Mouse (Mus musculus): ENCODE measurements around the gene Plagl2. TPM values are rescaled to one million over a fixed set of nuclear protein-coding genes. Genes with fewer than 3 reads are reported as not detected.
A peak's percentile ranks its signal among the peaks of the same experiment; 100 is the strongest.
"Not testable (repeated sequence)": the region's sequence is repeated elsewhere in the genome, so short reads cannot be mapped to it uniquely, and the experiment has no call there.

Gene Plagl2
- total RNA-seq (2018; cell fraction: chromatin; rRNA removed) = 100 to 1,000 TPM in 9 of 26 experiments, 10 to 100 TPM in 17; 29.9 to 167 (median 78.6) TPM
- total RNA-seq (2018; cell fraction: cytosol; rRNA removed) = 100 to 1,000 TPM in 5 of 26 experiments, 10 to 100 TPM in 21; 40.4 to 182 (median 83.3) TPM
- total RNA-seq (2018; cell fraction: nucleus; rRNA removed) = 100 to 1,000 TPM in 17 of 26 experiments, 10 to 100 TPM in 9; 53.5 to 249 (median 123) TPM
- 26.7 to 29.5 TPM (median 28.6 TPM) in 3 replicates for polyA plus RNA-seq (2018)

DNA sequence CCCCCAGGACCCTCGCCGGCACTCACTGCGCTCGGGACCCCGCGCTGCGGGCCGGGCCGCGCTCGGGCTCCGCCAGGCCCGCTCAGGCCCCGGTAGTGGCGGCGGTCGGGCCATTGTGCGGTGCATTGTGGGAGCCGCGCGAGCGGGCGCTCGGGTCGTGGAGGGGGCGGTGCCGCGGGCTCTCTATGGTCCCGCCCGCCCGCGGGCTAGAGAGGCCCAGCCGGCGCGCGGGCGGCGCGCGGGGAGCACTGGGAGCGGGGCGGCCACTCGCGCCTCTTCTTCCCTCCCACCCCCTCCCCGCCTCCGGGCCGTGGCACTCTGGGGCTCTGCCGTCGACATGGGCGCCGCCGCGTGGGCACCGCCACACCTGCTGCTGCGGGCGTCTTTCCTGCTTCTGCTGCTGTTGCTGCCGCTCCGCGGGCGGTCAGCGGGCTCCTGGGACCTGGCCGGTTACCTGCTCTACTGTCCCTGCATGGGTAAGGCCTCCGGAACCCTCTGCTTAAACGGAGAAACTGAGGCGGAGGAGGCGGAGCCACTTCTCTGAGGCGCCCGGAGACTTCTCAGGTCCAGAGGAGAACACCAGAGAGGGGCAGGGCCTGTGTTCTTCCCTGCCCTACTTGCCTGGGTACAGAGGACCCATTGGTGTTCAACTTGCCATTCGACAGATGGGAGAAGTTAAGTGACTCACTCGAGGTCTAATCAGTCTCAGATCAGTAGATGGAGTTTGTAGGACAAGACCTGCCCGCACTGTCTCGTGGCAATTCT is at the start of gene Plagl2, which contains the start of gene Pofut1:
TSS of gene Plagl2 (minus strand) at position 177 of the 765 bp plus-strand sequence.
TSS of gene Pofut1 (plus strand) at position 284 of the 765 bp plus-strand sequence.
- Histone ChIP-seq H3K36me3 (ENCODE audit: inconsistent target) (0 out of 2 replicates have a peak, but pooled peaks cover under 1% of the 10 kb centered on the region), H3K79me2 (ENCODE audit: inconsistent target) (peaks cover 60% of the 10 kb centered on the region), H3K4me3 (ENCODE audit: inconsistent target) (peak within 1 kb of the TSS; percentile 93), H3K27ac (peak within 1 kb of the TSS; percentile 92)
- WGBS (ENCODE audit: missing documents) = under 1% methylated on average over 54 of the region's 72 CpGs

DNA sequence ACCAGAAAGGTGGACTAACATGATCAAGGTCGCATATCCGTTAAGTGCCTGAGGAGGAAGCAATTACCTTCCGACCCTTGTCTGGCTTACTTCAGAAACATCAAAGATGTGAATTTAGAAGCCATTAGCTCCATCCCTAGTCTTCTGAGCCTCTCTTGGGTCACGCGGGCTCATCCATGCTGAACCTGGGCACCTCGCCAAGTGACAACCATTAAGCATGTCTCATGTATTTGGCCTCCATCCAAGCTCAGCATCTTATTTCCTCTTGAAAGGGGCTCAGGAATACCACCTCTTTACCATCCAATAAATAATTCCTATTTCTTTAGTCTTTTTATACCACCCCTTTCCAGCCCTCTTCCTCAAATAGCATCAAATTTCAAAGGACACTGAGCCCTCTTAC is 46.6 kb upstream of the Plagl2 start:
- Histone ChIP-seq H3K4me3 (ENCODE audit: inconsistent target) (no peak overlapping the region), H3K79me2 (ENCODE audit: inconsistent target) (peaks cover 14% of the 10 kb centered on the region), H3K36me3 (ENCODE audit: inconsistent target) (no peaks in the 10 kb centered on the region), H3K27ac (no peak overlapping the region)
- WGBS (ENCODE audit: missing documents) = 81% methylated on average over 6 of the region's 6 CpGs

DNA sequence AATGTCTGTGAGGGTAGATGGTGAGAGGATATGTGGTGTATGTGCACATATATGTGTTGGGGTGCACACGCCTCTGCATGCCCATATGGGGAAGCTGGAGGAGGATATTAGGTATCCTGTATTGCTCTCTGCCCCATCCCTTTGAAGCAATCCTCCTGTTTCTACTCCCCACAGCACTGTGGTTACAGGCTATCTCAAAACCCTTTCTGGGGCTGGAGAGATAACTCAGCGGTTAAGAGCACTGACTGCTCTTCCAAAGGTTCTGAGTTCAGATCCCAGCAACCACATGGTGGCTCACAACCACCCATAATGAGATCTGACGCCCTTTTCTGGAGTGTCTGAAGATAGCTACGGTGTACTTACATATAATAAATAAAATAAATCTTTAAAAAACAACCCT is 45.3 kb upstream of the Plagl2 start:
- no peak overlapping the region for H3K4me3 ChIP-seq (ENCODE audit: inconsistent target)
- 95% methylated on average over 4 of the region's 4 CpGs for WGBS (ENCODE audit: missing documents)
- no peak overlapping the region for H3K27ac ChIP-seq

DNA sequence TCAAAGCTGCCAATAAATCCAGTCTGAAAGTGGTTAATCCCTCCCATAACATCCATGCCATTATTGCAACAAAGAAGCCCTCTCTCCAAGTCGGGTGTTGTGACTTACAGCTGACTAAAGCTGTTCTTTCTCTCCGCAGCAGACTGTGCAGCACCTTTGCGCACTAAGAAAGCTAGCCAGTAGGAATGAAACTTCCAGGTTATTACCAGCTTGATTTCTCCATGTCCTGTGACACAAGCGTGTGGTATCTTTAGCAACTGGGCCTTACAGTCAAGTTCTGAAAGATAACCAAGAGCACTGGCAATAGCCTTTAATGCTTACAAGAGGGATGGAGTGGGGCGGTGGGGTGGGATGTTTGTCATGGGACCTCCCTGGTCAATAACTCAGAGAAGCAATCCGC is 42.7 kb upstream of the Plagl2 start:
- Histone ChIP-seq H3K4me3 (ENCODE audit: inconsistent target) (no peak overlapping the region), H3K36me3 (ENCODE audit: inconsistent target) (no peaks in the 10 kb centered on the region), H3K27ac (no peak overlapping the region), H3K79me2 (ENCODE audit: inconsistent target) (no peaks in the 10 kb centered on the region)
- 95% methylated on average over 6 of the region's 6 CpGs for WGBS (ENCODE audit: missing documents)

More for the DNA sequence above, 45.3 kb upstream of the Plagl2 start:
- Histone ChIP-seq H3K79me2 (ENCODE audit: inconsistent target) (peaks cover 1% of the 10 kb centered on the region), H3K36me3 (ENCODE audit: inconsistent target) (no peaks in the 10 kb centered on the region)

DNA sequence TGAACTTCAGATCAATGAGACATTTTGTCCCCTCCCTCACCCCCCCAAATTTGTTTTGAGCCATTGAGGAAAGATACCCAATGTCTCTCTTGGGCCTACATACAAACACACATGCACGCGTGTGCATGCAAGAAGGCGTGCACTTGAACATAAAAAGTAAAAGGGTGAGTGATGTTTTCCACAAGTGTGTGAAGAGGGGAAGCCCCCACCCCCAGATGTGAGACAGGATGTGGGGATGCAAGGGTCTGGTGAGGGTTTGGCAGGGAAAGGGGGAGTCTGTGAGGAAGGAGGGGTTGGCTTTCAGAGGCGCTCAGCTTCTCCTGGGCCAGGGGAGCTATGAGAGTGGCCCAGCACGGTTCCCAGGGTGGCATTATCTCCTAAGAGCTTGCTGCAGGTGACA is 37.1 kb upstream of the Plagl2 start:
- Histone ChIP-seq H3K4me3 (ENCODE audit: inconsistent target) (no peak overlapping the region), H3K36me3 (ENCODE audit: inconsistent target) (no peaks in the 10 kb centered on the region), H3K27ac (no peak overlapping the region), H3K79me2 (ENCODE audit: inconsistent target) (no peaks in the 10 kb centered on the region)
- WGBS (ENCODE audit: missing documents) = 84% methylated on average over 3 of the region's 5 CpGs

DNA sequence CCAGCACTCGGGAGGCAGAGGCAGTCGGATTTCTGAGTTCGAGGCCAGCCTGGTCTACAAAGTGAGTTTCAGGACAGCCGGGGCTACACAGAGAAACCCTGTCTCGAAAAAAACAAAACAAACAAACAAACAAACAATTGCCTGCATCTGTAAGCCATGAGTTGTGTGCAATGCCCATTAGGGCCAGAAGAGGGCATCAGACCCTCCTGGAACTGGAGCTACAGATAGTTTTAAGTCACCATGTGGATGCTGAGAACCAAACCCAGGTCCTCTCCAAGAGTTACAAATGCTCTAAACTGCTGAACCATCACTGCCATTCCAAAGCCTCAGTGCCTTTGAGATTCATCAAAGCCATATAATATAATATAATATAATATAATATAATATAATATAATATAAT is 35.6 kb upstream of the Plagl2 start:
- H3K36me3 ChIP-seq (ENCODE audit: inconsistent target); H3K27ac ChIP-seq; H3K4me3 ChIP-seq (ENCODE audit: inconsistent target); H3K79me2 ChIP-seq (ENCODE audit: inconsistent target): not testable (repeated sequence)
- WGBS (ENCODE audit: missing documents) = 83% methylated on average over 1 of the region's 5 CpGs

DNA sequence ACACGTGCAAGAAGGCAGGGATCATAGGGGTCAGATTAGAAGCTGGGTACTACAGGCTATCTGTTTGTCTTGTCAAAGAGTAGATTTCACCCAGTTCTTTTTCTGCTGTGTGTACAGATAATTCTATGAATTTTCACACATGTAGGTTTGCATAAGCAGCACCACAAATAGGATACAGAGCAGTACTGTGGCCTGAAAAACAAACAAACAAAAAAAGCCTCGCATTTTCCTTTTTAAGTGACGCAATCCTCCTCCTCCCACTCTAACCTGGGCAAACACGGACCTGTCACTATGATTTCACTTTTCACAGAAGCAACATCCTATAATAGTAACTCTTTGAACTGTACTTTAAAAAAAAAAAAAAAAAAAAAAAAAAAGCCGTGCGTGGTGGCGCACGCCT is 35.2 kb upstream of the Plagl2 start:
- WGBS (ENCODE audit: missing documents) = 94% methylated on average over 3 of the region's 8 CpGs
- H3K79me2 ChIP-seq (ENCODE audit: inconsistent target) = no peaks in the 10 kb centered on the region
- H3K36me3 ChIP-seq (ENCODE audit: inconsistent target) = no peaks in the 10 kb centered on the region
- H3K4me3 ChIP-seq (ENCODE audit: inconsistent target) = no peak overlapping the region
- no peak overlapping the region for H3K27ac ChIP-seq

DNA sequence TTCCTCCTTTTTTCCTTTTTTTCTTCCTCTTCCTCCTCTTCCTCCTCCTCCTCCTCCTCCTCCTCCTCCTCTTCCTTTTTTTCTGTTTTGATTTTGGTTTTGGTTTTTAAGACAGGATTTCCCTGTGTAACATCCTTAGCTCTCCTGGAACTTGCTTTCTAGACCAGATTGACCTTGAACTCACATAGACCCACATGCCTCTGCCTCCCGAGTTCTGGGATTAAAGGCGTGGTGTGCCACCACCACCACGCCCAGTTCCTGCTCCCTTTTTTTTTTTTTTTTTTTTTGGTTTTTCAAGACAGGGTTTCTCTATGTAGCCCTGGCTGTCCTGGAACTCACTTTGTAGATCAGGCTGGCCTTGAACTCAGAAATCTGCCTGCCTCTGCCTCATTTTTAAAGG is 34.4 kb upstream of the Plagl2 start:
- not testable (repeated sequence) for H3K4me3 ChIP-seq (ENCODE audit: inconsistent target); H3K27ac ChIP-seq; H3K79me2 ChIP-seq (ENCODE audit: inconsistent target); H3K36me3 ChIP-seq (ENCODE audit: inconsistent target)
- 31% methylated on average over 3 of the region's 3 CpGs for WGBS (ENCODE audit: missing documents)

DNA sequence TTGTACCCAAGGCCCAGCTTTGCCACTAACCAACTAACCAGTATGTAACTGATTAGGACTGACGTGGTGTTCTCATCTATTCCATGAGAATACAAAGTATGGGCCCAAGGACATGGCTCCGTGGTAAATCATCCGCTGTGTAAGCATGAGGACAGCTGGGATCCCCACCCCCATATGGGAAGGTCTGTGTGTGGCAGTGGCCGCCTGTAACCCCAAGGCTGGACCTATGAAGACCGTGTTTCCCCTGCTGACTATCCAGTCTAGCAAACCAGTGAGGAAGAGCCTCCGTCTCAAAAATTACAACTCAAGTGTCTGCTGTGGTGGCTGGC is 33.7 kb upstream of the Plagl2 start:
- no peak overlapping the region for H3K4me3 ChIP-seq (ENCODE audit: inconsistent target)
- no peak overlapping the region for H3K27ac ChIP-seq
- H3K79me2 ChIP-seq (ENCODE audit: inconsistent target) = no peaks in the 10 kb centered on the region
- no peaks in the 10 kb centered on the region for H3K36me3 ChIP-seq (ENCODE audit: inconsistent target)
- 86% methylated on average over 6 of the region's 6 CpGs for WGBS (ENCODE audit: missing documents)

DNA sequence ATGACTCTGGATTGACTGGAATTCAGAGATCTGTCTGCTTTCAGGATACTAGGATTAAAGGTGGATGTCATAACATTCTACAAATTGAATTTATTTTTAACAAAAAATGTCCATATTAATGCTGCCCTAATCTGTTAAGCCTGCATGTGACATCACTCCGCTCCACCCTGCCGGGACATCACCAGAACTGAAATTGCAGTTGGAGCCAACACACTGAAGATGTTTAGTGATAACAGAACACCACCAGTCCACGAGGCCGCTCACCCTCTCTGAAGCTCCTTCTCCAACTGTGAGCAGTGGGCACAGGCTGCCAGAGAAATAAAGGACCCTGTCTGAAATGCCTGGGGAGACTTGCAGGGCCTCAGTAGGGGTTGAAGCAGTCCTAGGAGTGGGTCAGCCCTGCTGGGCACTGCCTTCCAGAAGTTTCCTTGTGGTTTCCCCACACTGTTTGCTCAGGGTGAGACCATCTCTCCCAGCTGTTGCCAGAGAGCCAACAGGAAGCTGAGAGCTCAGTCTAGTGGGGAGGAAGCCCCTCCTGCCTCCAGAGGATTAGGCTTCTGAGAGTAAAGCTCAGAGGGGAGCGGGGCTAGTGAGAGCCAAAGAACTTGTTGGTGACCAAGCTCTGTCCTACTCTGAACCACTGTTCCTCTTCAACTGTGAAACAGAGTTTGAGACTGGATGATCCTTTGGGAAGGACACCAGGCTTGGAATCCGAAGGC is 33.1 kb upstream of the Plagl2 start:
- H3K27ac ChIP-seq; H3K36me3 ChIP-seq (ENCODE audit: inconsistent target); H3K4me3 ChIP-seq (ENCODE audit: inconsistent target); H3K79me2 ChIP-seq (ENCODE audit: inconsistent target): not testable (repeated sequence)
- WGBS (ENCODE audit: missing documents) = 92% methylated on average over 3 of the region's 6 CpGs

DNA sequence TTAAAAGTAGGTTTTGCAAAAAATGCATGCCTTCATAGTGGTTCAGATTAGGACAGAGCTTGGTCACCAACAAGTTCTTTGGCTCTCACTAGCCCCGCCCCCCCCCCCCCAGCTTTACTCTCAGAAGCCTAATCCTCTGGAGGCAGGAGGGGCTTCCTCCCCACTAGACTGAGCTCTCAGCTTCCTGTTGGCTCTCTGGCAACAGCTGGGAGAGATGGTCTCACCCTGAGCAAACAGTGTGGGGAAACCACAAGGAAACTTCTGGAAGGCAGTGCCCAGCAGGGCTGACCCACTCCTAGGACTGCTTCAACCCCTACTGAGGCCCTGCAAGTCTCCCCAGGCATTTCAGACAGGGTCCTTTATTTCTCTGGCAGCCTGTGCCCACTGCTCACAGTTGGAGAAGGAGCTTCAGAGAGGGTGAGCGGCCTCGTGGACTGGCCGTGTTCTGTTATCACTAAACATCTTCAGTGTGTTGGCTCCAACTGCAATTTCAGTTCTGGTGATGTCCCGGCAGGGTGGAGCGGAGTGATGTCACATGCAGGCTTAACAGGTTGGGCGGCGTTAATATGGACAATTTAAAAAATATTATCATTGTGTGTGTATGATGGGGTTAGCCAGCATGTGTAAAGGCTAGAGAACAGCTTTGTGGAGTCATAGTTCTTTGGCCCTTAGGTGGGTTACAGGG is 29.1 kb upstream of the Plagl2 start:
- H3K36me3 ChIP-seq (ENCODE audit: inconsistent target); H3K27ac ChIP-seq; H3K4me3 ChIP-seq (ENCODE audit: inconsistent target); H3K79me2 ChIP-seq (ENCODE audit: inconsistent target): not testable (repeated sequence)
- 61% methylated on average over 7 of the region's 8 CpGs for WGBS (ENCODE audit: missing documents)

DNA sequence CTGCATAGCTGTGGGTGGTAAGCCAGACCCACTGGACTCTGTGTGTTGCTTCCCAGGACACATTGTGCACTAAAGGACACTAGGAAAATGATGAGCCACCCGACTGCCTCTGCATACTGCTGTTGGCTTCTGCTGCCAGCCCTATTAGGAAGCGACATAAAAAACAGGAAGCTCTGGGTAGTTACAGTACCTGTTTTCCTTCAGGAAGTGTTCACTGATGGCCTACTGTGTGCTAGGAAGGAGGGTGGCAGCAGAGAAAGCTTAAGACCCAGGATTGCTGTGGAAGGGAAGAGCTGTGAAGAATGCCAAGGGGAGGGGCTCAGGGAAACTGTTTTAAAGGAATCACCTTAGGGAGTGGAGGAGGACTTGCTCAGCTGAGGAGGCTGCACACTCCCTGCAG is 26.1 kb upstream of the Plagl2 start:
- WGBS (ENCODE audit: missing documents) = 75% methylated on average over 2 of the region's 2 CpGs
- Histone ChIP-seq H3K79me2 (ENCODE audit: inconsistent target) (no peaks in the 10 kb centered on the region), H3K36me3 (ENCODE audit: inconsistent target) (peaks cover 6% of the 10 kb centered on the region; the same call in 1 of the 2 replicates), H3K27ac (no peak overlapping the region), H3K4me3 (ENCODE audit: inconsistent target) (no peak overlapping the region)

DNA sequence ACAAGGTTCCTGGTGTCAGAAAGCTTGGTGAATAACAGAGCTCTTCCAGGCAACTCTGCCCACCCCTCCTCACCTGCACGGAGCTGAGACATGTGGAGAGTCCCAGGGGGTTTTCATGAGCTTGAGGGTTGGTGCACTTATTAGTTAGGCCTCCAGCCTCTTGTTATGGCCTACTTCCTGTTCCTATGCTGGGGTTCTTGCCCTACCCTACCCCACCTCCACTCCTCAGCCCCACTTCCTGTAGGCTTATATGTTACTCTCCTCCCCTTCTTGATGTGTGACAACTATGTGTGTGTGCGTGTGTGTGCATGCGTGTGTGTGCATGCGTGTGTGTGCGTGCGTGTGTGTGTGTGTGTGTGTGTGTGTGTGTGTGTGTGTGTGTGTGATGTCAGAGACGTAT is 21.8 kb upstream of the Plagl2 start:
- 25% methylated on average over 1 of the region's 7 CpGs for whole genome bisulfite sequencing (ENCODE audit: missing documents)
- peaks cover 13% of the 10 kb centered on the region; the same call in 1 of the 2 replicates for H3K36me3 ChIP-seq (ENCODE audit: inconsistent target)
- no peak overlapping the region for H3K4me3 ChIP-seq (ENCODE audit: inconsistent target)
- H3K27ac ChIP-seq = no peak overlapping the region
- H3K79me2 ChIP-seq (ENCODE audit: inconsistent target) = no peaks in the 10 kb centered on the region

DNA sequence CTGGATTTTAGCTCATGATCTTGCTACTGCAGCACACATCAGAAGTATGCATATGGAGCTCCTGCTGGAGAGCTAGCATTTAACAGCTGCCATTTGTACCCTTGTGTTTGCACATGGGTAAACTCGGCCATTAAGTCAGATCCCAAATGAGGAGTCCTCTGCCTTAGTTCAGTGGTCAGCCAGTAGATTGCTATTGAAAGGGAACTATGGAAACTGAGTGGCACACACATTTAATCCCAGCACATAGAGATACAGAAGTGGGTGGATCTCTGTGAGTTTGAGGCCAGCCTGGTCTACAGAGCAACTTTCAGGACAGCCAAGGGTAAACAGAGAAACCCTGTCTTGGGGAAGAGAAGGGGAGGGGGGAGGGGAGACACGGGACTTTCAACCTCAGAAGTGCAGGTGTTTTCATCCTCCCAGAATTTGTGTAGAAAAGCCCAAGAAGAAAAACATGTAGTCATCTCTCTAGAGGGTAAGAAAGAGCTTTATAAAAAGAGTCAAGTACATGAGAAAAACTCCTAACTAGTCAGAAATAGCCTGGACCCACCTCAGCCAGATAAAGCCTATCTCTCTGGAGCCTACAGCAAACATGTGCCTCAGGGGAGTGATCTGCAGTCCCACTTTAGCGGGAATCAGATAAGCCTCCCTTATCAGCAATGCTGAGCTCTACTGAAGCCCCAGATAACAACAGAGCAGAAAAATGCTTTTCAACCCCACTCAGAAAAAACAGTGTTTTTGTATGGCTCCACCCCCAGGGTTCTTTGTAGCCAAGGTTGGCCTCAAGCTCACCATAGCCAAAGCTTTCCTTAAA is 18.8 kb upstream of the Plagl2 start:
- Histone ChIP-seq H3K79me2 (ENCODE audit: inconsistent target) (no peaks in the 10 kb centered on the region), H3K4me3 (ENCODE audit: inconsistent target) (no peak overlapping the region), H3K36me3 (ENCODE audit: inconsistent target) (peaks cover 13% of the 10 kb centered on the region; the same call in 1 of the 2 replicates), H3K27ac (peak overlapping the region; percentile 43)
- WGBS (ENCODE audit: missing documents) = 60% methylated on average over 3 of the region's 3 CpGs

Measured in macrophage (primary cell).